Mouse (Mus musculus) C2C12 (cell line): Measurements from ENCODE around the gene Lrr1. TPM values are rescaled to one million over a fixed set of nuclear protein-coding genes. Genes with fewer than 3 reads are reported as not detected.

Experiments used
- H3K27me3 ChIP-seq: one replicate; pipeline ENCODE4 v1.6.1; 2011; ENCODE audit not compliant: control insufficient read depth, insufficient read depth, insufficient read length
- H3K36me3 ChIP-seq: one replicate; pipeline ENCODE4 v1.6.1; 2011; ENCODE audit not compliant: control insufficient read depth, insufficient read depth
- H3K4me3 ChIP-seq: one replicate; pipeline ENCODE4 v1.5.1; 2011; ENCODE audit warnings: mild to moderate bottlenecking, control low read depth; ENCODE audit not compliant: poor library complexity, insufficient read depth, severe bottlenecking
- H3K79me2 ChIP-seq: one replicate; pipeline ENCODE4 v1.6.1; 2011; ENCODE audit not compliant: control insufficient read depth, insufficient read depth
- H3K79me3 ChIP-seq: one replicate; pipeline ENCODE4 v1.6.1; 2011; ENCODE audit warnings: low read depth, control low read depth
- H3ac ChIP-seq: one replicate; pipeline ENCODE3; 2011; ENCODE audit warnings: low read depth; ENCODE audit not compliant: control insufficient read depth, insufficient read length
- CEBPB ChIP-seq: IDR thresholded peaks from one replicate; pipeline ENCODE4 v1.6.1; 2011; ENCODE audit warnings: low read depth, mild to moderate bottlenecking, control low read depth, moderate library complexity
- CTCF ChIP-seq: IDR thresholded peaks from one replicate; pipeline ENCODE4 v1.5.1; 2011; ENCODE audit not compliant: control insufficient read depth, insufficient read depth, insufficient read length
- FOSL1 ChIP-seq: IDR thresholded peaks from one replicate; pipeline ENCODE4 v1.8.0; 2011; ENCODE audit warnings: mild to moderate bottlenecking, low read length; ENCODE audit not compliant: poor library complexity, insufficient read depth, severe bottlenecking
- MAX ChIP-seq: IDR thresholded peaks from one replicate; pipeline ENCODE4 v1.6.1; 2011; ENCODE audit warnings: mild to moderate bottlenecking, control low read depth
- MYOD1 ChIP-seq: IDR thresholded peaks from one replicate; pipeline ENCODE4 v1.6.1; 2011; ENCODE audit warnings: low read depth; ENCODE audit not compliant: control insufficient read depth, insufficient read length
- MYOG ChIP-seq: IDR thresholded peaks from one replicate; pipeline ENCODE4 v1.6.1; 2011; ENCODE audit not compliant: control insufficient read depth, insufficient read length; ENCODE audit errors: extremely low read depth
- USF1 ChIP-seq: IDR thresholded peaks from one replicate; pipeline ENCODE4 v1.6.1; 2011; ENCODE audit warnings: low read depth, mild to moderate bottlenecking, control low read depth, moderate library complexity
- polyA plus RNA-seq: library from polyadenylated mRNA; unstranded; fragments of >200 nt; fragmentation: generic; extraction: Trizol; gene quantifications from one replicate; pipeline ENCODE4 v1.2.1, GENCODE M21; 2012; ENCODE audit warnings: missing spikeins

The Lrr1 gene
- polyA plus RNA-seq, 1 experiment = 30.4 TPM

DNA sequence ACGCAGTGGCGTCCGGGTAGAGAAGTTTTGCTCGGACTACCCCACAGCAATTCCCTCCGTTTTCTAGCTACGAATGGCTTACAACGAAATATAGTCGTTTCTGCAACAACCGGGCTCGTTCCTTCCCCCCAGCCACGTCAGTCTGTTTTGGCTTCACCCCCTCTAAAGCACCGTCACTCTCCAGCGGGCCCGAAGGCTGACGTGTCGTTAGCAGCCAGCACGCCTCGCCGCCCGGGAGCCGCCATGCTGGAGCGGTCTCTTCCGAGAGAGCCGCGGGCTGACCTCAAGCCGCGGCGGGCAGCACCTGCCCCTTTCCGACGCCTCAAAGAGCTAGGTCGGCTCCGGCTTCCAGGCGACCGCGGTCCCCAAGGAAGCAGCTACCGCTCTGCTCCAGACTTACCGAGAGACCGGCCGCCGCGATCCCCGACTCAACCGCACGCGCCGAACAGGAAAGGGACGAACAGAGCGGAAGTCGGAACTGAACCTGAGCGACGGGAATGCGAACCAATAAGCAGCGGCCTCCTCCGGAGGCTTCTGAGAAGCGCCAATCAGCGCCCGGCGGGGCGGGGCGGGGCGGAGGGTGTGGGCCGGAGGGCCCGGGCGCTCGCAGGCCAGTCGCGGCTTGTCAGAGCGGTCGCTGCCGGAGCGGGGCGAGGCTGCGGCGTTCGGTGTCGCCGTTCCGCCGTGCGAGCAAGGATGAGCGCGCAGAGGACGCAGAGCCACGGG, 15.1 kb downstream of the Lrr1 start, which contains the start of the genes Rpl36al and Mgat2:
Gene Rpl36al (minus strand): TSS at position 501 of the 726 bp plus-strand sequence.
Gene Mgat2 (plus strand): TSS at position 575 of the 726 bp plus-strand sequence.
- TF ChIP-seq FOSL1 (no peak), CEBPB (no peak), MAX (no peak), MYOG (no peak), USF1 (no peak), MYOD1 (no peak), CTCF (no peak)
- Histone ChIP-seq H3K36me3 (peaks cover 51% of the 10 kb centered on the region), H3ac (peak within 1 kb of the TSS; percentile 91)

DNA sequence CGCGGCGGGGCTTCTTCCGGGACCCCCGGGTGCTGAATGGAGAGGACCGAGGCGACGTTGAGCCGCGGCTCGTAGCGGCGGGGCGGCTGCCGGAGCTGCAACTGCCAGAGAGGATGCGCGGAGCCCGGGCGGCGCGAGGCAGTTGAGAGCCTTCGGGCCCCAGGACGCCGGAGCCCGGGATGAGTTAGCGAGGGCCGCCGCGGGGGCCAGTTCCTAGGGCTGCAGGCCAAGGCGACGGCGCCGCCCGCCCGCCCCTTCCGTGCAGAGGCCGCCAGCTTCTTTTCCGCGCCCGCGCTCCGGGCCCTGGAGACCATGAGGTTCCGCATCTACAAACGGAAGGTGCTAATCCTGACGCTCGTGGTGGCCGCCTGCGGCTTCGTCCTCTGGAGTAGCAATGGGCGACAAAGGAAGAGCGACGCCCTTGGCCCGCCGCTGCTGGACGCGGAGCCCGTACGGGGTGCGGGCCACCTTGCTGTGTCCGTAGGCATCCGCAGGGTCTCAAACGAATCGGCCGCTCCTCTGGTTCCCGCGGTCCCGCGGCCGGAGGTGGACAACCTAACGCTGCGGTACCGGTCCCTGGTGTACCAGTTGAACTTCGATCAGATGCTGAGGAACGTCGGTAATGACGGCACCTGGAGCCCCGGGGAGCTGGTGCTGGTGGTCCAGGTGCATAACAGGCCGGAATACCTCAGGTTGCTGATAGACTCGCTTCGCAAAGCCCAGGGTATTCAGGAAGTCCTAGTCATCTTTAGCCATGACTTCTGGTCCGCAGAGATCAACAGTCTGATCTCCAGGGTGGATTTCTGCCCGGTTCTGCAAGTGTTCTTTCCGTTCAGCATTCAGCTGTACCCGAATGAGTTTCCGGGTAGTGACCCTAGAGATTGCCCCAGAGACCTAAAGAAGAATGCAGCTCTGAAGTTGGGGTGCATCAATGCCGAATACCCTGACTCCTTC, 16.0 kb downstream of the Lrr1 start:
- peaks cover 75% of the 10 kb centered on the region for H3K79me2 ChIP-seq
- TF ChIP-seq MAX (peak; percentile 48), USF1 (no peak)
- no peaks in the 10 kb centered on the region for H3K27me3 ChIP-seq
- H3K4me3 ChIP-seq = peak overlapping the region; percentile 81
- peaks cover 44% of the 10 kb centered on the region for H3K79me3 ChIP-seq
- peaks cover 57% of the 10 kb centered on the region for H3K36me3 ChIP-seq
- peak overlapping the region; percentile 78 for H3ac ChIP-seq

More for the DNA sequence above, 15.1 kb downstream of the Lrr1 start, which contains the start of the genes Rpl36al and Mgat2:
- Histone ChIP-seq H3K79me3 (peaks cover 44% of the 10 kb centered on the region), H3K27me3 (no peaks in the 10 kb centered on the region), H3K4me3 (peak within 1 kb of the TSS; percentile 81), H3K79me2 (peaks cover 67% of the 10 kb centered on the region)

DNA sequence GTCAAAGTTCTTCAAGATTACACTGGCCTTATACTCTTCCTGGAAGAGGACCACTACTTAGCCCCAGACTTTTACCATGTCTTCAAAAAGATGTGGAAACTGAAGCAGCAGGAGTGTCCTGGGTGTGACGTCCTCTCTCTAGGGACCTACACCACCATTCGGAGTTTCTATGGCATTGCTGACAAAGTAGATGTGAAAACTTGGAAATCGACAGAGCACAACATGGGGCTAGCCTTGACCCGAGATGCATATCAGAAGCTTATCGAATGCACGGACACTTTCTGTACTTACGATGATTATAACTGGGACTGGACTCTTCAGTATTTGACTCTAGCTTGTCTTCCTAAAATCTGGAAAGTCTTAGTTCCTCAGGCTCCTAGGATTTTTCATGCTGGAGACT, 16.8 kb downstream of the Lrr1 start:
- Histone ChIP-seq H3K4me3 (peak overlapping the region; percentile 81), H3K27me3 (no peaks in the 10 kb centered on the region), H3K79me2 (peaks cover 82% of the 10 kb centered on the region), H3K79me3 (peaks cover 44% of the 10 kb centered on the region), H3K36me3 (peaks cover 65% of the 10 kb centered on the region), H3ac (no peak overlapping the region)
- TF ChIP-seq MYOD1 (no peak), MAX (no peak), FOSL1 (no peak), USF1 (no peak), CEBPB (no peak), MYOG (no peak), CTCF (no peak)

DNA sequence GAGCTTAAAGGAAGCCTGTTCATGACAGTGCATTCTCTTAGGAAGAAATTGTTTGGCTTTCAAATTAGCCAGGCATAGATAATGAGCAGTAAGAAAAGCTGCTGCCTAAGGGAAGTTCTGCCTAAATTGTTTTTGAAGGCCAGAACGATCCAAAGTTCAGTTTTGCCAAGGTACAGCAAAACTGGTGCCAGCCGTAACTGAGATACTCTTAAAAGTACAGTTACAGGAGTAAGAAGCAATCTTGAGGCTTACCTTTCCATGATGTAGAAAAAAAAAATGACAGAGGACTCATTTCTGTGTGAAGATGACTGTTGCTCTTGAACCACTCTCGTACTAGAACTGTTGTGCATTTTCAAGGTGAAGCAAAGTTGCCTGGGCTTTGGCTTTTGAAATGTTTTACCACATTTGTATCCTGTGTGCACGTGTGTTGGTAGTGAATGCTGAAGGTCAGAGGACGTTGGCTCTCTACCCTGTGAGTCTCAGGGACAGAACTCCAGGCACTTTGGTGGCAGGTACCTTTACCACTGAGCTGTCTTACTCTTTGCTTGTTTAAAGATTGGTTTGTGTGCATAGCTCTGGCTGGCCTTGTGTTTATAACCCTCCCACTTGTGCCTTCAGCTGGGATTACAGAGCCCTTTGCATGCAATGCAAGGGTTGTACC, 18.3 kb downstream of the Lrr1 start:
- H3K4me3 ChIP-seq = no peak overlapping the region
- H3K36me3 ChIP-seq = peaks cover 68% of the 10 kb centered on the region
- TF ChIP-seq MYOG (no peak), FOSL1 (no peak), CTCF (no peak), USF1 (no peak), CEBPB (no peak), MYOD1 (no peak), MAX (no peak)
- H3K27me3 ChIP-seq = no peaks in the 10 kb centered on the region
- H3K79me2 ChIP-seq = peaks cover 82% of the 10 kb centered on the region
- peaks cover 42% of the 10 kb centered on the region for H3K79me3 ChIP-seq
- H3ac ChIP-seq = no peak overlapping the region

DNA sequence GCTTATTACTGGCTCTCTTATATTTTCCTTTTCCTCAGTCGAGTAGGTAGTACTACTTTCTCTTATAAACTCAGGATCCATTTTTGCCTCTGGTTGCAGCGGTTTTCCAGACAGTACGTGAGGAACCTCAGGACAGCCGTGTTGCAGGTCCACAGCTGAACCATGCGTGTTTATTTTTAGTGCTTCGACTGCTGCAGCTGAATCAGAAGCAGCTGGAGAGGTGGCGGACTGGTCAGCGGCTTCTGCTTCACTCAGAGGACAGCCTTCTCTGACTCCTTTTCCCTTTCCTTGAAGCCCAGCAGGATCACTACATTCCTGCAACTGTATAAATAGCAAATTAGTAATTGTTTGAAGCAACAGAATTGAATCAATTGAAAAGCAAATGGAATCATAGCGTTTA, 21.5 kb downstream of the Lrr1 start:
- no peak overlapping the region for H3K4me3 ChIP-seq
- H3K79me3 ChIP-seq = peaks cover 54% of the 10 kb centered on the region
- H3K79me2 ChIP-seq = peaks cover 78% of the 10 kb centered on the region
- H3K27me3 ChIP-seq = no peaks in the 10 kb centered on the region
- no peak overlapping the region for H3ac ChIP-seq
- no peak for TF ChIP-seq USF1
- TF ChIP-seq MYOG = no peak
- TF ChIP-seq FOSL1 = no peak
- no peak for TF ChIP-seq MAX
- no peak for TF ChIP-seq MYOD1
- TF ChIP-seq CTCF = no peak
- no peak for TF ChIP-seq CEBPB
- H3K36me3 ChIP-seq = peaks cover 78% of the 10 kb centered on the region
